Mouse (Mus musculus) megakaryocyte, embryonic 14.5 days (primary cell): ENCODE data around the gene Gm3839.

Experiments used
- FLI1 ChIP-seq: IDR thresholded peaks from 2 replicates; pipeline ENCODE4 v1.6.1; 2012; ENCODE audit warnings: low read length, inconsistent platforms, mixed read lengths
- GATA1 ChIP-seq: IDR thresholded peaks from 3 replicates; pipeline ENCODE4 v1.6.1; 2012; ENCODE audit warnings: mixed read lengths, low read length, inconsistent platforms, borderline replicate concordance

DNA sequence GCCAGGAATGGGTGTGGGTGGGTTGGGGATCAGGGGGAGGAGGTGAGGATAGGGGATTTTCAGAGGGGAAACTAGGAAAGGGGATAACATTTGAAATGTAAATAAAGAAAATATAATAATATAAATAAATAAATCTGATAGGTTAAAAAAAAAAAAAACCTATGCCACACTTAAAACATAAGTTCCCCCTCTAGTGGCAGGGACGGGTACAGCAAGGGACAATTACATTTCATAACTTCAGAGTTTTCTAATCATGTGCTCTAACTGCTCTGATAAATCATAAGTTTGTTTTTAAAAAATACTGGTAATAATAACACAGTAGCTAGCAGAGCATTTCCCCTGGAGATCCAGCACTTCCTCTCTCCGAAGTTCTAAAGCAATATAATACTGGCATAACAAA, 49.4 kb downstream of the Gm3839 start:
- TF ChIP-seq GATA1 = no peak
- TF ChIP-seq FLI1 = no peak
